Mouse (Mus musculus): ENCODE measurements around the gene Adam6a. TPM values are rescaled to one million over a fixed set of nuclear protein-coding genes. Genes with fewer than 3 reads are reported as not detected.
"Not testable (repeated sequence)": the region's sequence is repeated elsewhere in the genome, so short reads cannot be mapped to it uniquely, and the experiment has no call there.

Gene Adam6a
- not detected in 2 replicates for polyA plus RNA-seq (2016; fragmentation: Nextera tagmentation; extraction: Ambion mirVana)

DNA sequence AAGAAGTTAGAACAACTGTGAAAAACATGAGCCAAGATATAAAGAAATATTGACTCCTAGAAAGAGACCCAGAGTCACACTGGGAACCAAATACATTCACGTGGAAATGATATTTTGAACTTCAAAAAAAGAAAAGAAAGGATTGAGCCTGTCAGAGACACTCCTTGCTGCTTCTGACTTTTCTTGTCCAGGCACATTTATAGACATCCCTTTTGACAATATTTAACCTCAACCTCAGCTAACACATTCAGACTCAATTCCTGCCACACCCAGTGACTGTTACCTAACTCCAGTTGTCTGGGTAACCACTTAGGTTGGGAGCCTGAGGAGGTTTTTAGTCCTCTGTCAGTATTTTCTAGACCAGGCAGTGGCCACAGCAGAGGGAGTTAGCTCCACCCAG, at the start of gene Adam6a:
TSS of gene Adam6a (plus strand) at position 301 of the 400 bp plus-strand sequence.
- ATAC-seq; H3K27me3 ChIP-seq (replicated peaks); H3K36me3 ChIP-seq; H3K4me2 ChIP-seq; H3K4me3 ChIP-seq; H3K27ac ChIP-seq; H3K9ac ChIP-seq; H3K4me1 ChIP-seq: not testable (repeated sequence)
- H3K9me3 ChIP-seq (replicated peaks): 0 out of 2 replicates have a peak, but pooled peaks cover 12% of the 10 kb centered on the region
- no CpG with 5 or more reads among the region's 1 CpGs for WGBS (ENCODE audit: insufficient replicate concordance)

DNA sequence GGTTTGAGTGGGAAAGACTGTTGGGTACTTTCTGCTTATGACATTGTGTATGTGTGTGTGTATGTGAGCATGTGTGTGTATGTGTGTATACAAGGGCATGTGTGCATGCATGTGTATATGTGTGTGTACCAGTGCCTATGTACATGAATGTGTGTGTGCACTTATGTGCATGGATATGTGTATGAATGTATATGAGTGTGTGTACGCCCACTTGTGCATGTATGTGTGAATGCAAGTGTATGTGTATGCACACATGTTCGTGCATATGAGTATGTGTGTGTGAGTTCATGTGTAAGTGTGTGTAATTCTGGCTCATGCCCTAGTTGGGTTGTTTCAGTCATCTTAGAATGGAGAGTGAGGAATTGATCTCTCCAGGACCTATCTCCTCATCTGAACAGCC, 17.8 kb upstream of the Adam6a start:
- 57% methylated on average over 2 of the region's 2 CpGs for WGBS (ENCODE audit: insufficient replicate concordance)
- no peak for ATAC-seq
- no peak overlapping the region for H3K4me3 ChIP-seq

DNA sequence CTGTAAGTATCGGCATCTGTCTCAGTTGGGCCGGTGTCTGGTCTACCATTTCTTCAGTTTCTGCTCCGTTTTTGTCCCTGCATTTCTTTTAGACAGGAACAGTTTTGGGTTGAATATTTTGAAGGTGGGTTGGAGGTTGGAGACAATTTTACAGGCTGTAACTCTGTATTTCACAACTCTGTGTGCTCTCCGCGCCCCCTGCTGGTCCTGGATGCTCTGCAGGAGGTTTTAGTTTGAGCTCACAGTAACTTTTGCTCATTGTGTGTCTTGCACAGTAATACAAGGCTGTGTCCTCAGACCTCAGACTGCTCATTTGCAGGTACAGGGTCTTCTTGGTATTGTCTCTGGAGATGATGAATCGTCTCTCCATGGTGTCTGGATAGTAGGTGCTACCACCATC, 34.5 kb downstream of the Adam6a start:
- ATAC-seq: no peak
- no peaks in the 10 kb centered on the region for H3K27me3 ChIP-seq (replicated peaks)
- 43% methylated on average over 6 of the region's 6 CpGs for WGBS (ENCODE audit: insufficient replicate concordance)

More for the DNA sequence above, 17.8 kb upstream of the Adam6a start:
- Histone ChIP-seq H3K9ac (no peak overlapping the region), H3K4me2 (no peak overlapping the region), H3K36me3 (no peaks in the 10 kb centered on the region), H3K27me3 (replicated peaks) (no peaks in the 10 kb centered on the region), H3K9me3 (replicated peaks) (no peaks in the 10 kb centered on the region), H3K4me1 (no peaks in the 10 kb centered on the region), H3K27ac (no peak overlapping the region)

DNA sequence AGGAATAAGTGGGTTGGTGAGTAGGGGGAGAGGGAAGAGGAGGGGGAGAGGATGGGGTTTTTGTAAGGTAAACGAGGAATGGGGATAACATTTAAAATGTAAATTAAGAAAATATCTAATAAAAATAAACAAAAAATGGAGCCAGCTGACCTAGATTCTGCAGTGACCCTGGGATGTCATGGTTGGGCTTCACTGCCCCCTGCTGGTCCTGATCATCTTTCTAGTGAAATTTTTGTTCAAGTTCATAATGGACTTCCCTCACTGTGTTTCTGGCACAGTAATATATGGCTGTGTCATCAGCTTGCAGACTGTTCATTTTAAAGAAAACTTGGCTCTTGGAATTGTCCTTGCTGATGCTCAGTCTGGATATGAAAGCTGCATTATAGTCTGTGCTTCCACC, 44.3 kb downstream of the Adam6a start:
- no peak overlapping the region for H3K4me3 ChIP-seq
- 0 out of 2 replicates have a peak, but pooled peaks cover under 1% of the 10 kb centered on the region for H3K9me3 ChIP-seq (replicated peaks)
- H3K4me2 ChIP-seq: no peak overlapping the region
- H3K4me1 ChIP-seq: no peaks in the 10 kb centered on the region
- no peak for ATAC-seq
- no peaks in the 10 kb centered on the region for H3K36me3 ChIP-seq
- H3K27ac ChIP-seq: no peak overlapping the region
- WGBS (ENCODE audit: insufficient replicate concordance): 36% methylated on average over 1 of the region's 1 CpGs
- H3K9ac ChIP-seq: no peak overlapping the region
- H3K27me3 ChIP-seq (replicated peaks): no peaks in the 10 kb centered on the region

More for the DNA sequence above, 34.5 kb downstream of the Adam6a start:
- Histone ChIP-seq H3K9ac (no peak overlapping the region), H3K36me3 (no peaks in the 10 kb centered on the region), H3K4me1 (no peaks in the 10 kb centered on the region), H3K4me3 (no peak overlapping the region), H3K4me2 (no peak overlapping the region), H3K27ac (no peak overlapping the region), H3K9me3 (replicated peaks) (peaks cover 8% of the 10 kb centered on the region; the same call in 1 of the 2 replicates)

Other genes starting within 250 kb of the Adam6a start
- gene Adam6b, start 54.4 kb upstream of the Adam6a start, polyA plus RNA-seq (2016; fragmentation: Nextera tagmentation; extraction: Ambion mirVana): not detected in 2 replicates

All from liver, embryonic 12.5 days (tissue).